Mouse (Mus musculus) thymus, adult 2 months (tissue): ENCODE measurements at regions not wholly inside any gene's neighbourhood (a gene's known extent, or its start where the extent isn't known, plus 50 kb on each side); places are given as distances from the start of the nearest gene placed in this dataset.

ENCODE experiments used
- CTCF ChIP-seq: fragments of 200-500 bp; IDR thresholded peaks from 2 replicates; pipeline ENCODE4 v1.5.1; 2012; ENCODE audit warnings: mild to moderate bottlenecking, control low read depth, low read length, moderate library complexity, borderline replicate concordance; ENCODE audit not compliant: control insufficient read depth, poor library complexity, insufficient read depth; ENCODE audit errors: extremely low read depth
- POLR2A ChIP-seq: fragments of 200-500 bp; IDR thresholded peaks from 2 replicates; pipeline ENCODE4 v1.6.1; 2012; ENCODE audit warnings: mild to moderate bottlenecking, low read length, control low read depth, moderate library complexity; ENCODE audit not compliant: control insufficient read depth, poor library complexity, insufficient read depth; ENCODE audit errors: extremely low read depth

GRCm38 (mm10) chr13:51037850-51038450 is 62.7 kb upstream of the Spin1 start:
- no peak for TF ChIP-seq CTCF
- no peak for TF ChIP-seq POLR2A
